Mouse (Mus musculus): ENCODE data around the gene Kank4.
"Not testable (repeated sequence)": the region's sequence is repeated elsewhere in the genome, so short reads cannot be mapped to it uniquely, and the experiment has no call there.

DNA sequence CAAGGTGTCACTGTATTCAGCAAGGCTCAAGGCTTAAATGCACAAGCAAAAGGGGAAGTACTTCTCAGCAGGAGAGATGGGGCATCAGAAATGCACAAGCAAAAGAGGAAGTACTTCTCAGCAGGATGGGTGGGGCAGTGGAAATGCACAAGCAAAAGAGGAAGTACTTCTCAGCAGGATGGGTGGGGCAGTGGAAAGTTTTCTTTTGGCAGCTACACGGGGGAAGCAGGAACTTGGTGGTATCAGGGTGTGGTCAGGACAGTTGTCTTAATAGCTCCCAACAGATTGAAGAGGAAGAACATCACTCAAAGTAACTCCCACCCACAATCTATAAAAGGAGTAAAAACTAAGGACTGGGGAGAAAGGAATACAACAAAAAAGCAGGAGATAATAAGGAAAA is 33.1 kb upstream of the Kank4 start:
- TF ChIP-seq CTCF, EP300 (IDR thresholded peaks at IDR 0.05; ENCODE audit: low read depth): not testable (repeated sequence)

Measured in liver, postnatal 0 days (tissue).